ENCODE assay signal across 9 mouse cellular contexts in genomic region chr7:112165032-112165431, GRCm38 (mm10). TPM values are rescaled to one million over a fixed set of nuclear protein-coding genes. Genes with fewer than 3 reads are reported as not detected.
A peak's percentile ranks its signal among the peaks of the same experiment; 100 is the strongest.
DNase-seq lines count a peak whose midpoint lies in the region; ATAC-seq and TF ChIP-seq lines count a peak whose summit lies in the region.
"Not testable (repeated sequence)": the region's sequence is repeated elsewhere in the genome, so short reads cannot be mapped to it uniquely, and the experiment has no call there.
"Had no signal": no experiment of that assay in that cellular context is flagged by ENCODE, and none has a peak within 500 bp of the region (broad histone marks: within the 10 kb centered on the region; RNA-seq: fewer than 3 reads in every experiment).

No protein-coding gene starts in this region.

- not testable (repeated sequence) for H3K27me3 ChIP-seq in limb, embryonic 15.5 days

- not testable (repeated sequence) for H3K9me3 ChIP-seq in limb, embryonic 15.5 days

- not testable (repeated sequence) for TF ChIP-seq CTCF in cortical plate, adult 2 months (IDR thresholded peaks at IDR 0.05; ENCODE audit: extremely low read depth, insufficient read depth, low read length); gastrocnemius, adult 2 months (IDR thresholded peaks at IDR 0.05)

- not testable (repeated sequence) for H3K4me1 ChIP-seq in cortical plate, adult 2 months (ENCODE audit: control insufficient read depth, insufficient read depth, low read length); limb, embryonic 15.5 days

- DNase-seq in brain, adult 2 months (ENCODE audit: low read depth, low spot score) = peak; percentile 60
- not testable (repeated sequence) for DNase-seq in gastrocnemius, adult 2 months
- DNase-seq in right cerebral cortex, adult 18-20 months = peak; percentile 34
- peak; percentile 62 for DNase-seq in telencephalon, adult 2 months (ENCODE audit: low read depth, low spot score)

- H3K27ac ChIP-seq in cortical plate, adult 2 months (ENCODE audit: insufficient read depth, low read length) = 0 out of 2 replicates have a peak overlapping the region, but pooled peaks have one; percentile 29
- peak overlapping the region; percentile 72 for H3K27ac ChIP-seq in gastrocnemius, adult 2 months
- H3K27ac ChIP-seq in limb, embryonic 15.5 days = peak overlapping the region; percentile 67

- not testable (repeated sequence) for H3K4me2 ChIP-seq in limb, embryonic 15.5 days

- not testable (repeated sequence) for H3K4me3 ChIP-seq in cortical plate, adult 2 months (ENCODE audit: insufficient read depth, low read length); gastrocnemius, adult 2 months; limb, embryonic 15.5 days

- intact Hi-C loops in gastrocnemius, adult 2 months (cut with DNase I) = not testable (repeated sequence)

- H3K9ac ChIP-seq in limb, embryonic 15.5 days = not testable (repeated sequence)

- not testable (repeated sequence) for H3K36me3 ChIP-seq in limb, embryonic 15.5 days

- not testable (repeated sequence) for TF ChIP-seq POLR2A in cortical plate, adult 2 months (IDR thresholded peaks at IDR 0.05; ENCODE audit: extremely low read depth, insufficient read depth, low read length)

- WGBS in limb, embryonic 15.5 days = 65% methylated on average over 4 of the region's 4 CpGs

- ATAC-seq in frontal cortex, adult (ENCODE audit: low TSS enrichment) = peak; percentile 62
- peak; percentile 48; the same call in 1 of the 2 replicates for ATAC-seq in limb, embryonic 15.5 days (ENCODE audit: insufficient number of reproducible peaks, low FRiP score, low TSS enrichment, low read depth)

RNA-seq across cellular contexts. Expression of gene Dkk3, which starts 6.2 kb away (rescaled TPM):
- polyA plus RNA-seq in cortical plate, adult 2 months (2012; rRNA removed) = 144 and 166 TPM in 2 replicates
- 1 to 10 TPM; 2.1 to 2.4 TPM for total RNA-seq in gastrocnemius, adult 2 months (2021)
- polyA plus RNA-seq in limb, embryonic 15.5 days (2015; fragmentation: Nextera tagmentation; extraction: Ambion mirVana) = 99.3 and 106 TPM in 2 replicates
- total RNA-seq: MEL had no signal
- polyA plus RNA-seq: G1E had no signal
